Mouse (Mus musculus): Measurements from ENCODE around the gene Mau2. TPM values are rescaled to one million over a fixed set of nuclear protein-coding genes. Genes with fewer than 3 reads are reported as not detected.
A peak's percentile ranks its signal among the peaks of the same experiment; 100 is the strongest.

Gene Mau2
- polyA plus RNA-seq (2015; fragmentation: Nextera tagmentation; extraction: Ambion mirVana): 34.9 and 36.0 TPM in 2 replicates

DNA sequence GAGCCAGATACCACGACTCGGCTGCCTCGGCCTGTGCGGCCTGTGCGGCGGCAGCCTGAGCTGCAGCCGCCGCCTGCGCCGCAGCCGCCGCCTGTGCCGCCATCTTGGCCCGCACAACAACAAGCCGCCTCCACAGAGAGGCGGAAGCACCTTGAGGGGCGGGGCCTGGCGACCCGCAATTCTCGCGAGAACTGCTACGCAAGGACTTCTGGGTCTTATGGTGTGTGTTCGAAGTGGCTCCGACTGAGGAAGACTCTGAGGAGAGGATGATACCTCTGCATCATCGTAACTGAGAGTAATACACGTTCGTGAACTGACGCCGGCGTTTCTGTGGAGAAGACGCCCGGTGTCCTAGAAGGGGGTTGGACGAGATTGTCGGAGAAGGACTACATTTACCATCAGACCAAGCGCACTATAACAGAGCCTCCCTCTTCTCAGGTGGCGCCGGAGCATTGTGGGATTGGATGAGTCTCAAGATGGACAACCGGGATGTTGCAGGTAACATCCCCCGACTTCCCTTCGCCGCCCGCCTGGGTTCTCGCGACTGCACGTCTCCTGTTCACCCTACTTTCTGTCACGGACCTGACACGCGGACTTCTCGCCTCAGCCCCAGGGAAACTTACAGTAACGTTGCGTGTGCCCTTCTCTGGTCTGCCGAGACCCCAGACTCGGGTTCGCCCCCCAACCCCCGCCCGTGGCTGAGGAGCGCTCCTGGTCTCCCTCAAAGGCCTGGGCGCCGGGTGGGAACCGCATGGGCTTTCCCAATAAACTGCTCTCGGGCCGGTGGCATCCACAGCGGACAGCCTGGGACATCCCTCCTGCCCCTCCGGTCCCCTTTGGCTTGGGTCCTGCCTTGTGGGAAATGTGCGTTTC, at the start of gene Mau2, which contains the start of gene Sugp1:
TSS of gene Mau2 (minus strand) at position 152 of the 873 bp plus-strand sequence.
TSS of gene Sugp1 (plus strand) at position 231 of the 873 bp plus-strand sequence.
- WGBS: under 1% methylated on average over 65 of the region's 65 CpGs
- Histone ChIP-seq H3K4me3 (peak within 1 kb of the TSS; percentile 100), H3K4me1 (peaks cover 42% of the 10 kb centered on the region), H3K9ac (peak within 1 kb of the TSS; percentile 98), H3K36me3 (0 out of 2 replicates have a peak, but pooled peaks cover 4% of the 10 kb centered on the region), H3K27ac (replicated peaks) (peak within 1 kb of the TSS; percentile 77), H3K27me3 (replicated peaks) (no peaks in the 10 kb centered on the region), H3K4me2 (peak within 1 kb of the TSS; percentile 98), H3K9me3 (no peaks in the 10 kb centered on the region)
- ATAC-seq (ENCODE audit: extremely low read depth, insufficient number of reproducible peaks, low FRiP score, low TSS enrichment): peak; percentile 83

DNA sequence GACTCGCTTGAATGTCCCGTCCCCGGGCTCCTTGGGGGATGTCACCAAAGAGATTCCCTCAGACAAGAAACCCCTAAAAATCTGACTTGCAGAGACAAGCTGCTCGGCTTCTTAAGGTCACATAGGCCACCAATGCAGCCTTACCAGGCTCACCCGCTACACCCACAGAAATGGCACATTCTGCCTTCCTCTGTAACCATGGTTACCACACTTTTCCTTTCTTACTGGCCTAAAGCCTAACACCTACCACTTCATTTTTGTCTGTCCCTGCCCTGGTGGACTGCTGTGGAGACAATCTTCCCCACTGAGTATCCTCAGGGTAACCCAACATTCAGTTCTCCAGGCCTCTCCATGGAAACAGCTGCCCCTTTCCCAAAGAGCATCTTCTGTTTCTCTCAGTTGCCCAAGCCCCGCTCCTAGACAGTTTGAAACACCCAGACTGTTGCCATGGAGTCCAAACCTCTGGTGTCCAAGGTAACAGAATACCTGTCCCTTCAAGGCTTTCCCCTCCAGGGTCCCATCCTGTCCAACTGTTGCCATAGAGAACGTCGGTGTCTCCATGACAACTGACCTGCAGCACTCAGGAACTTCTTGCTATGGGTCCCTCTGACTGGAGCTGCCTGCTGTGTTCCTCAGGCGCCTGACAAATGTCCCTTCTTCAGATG, 46.9 kb upstream of the Mau2 start:
- Histone ChIP-seq H3K4me2 (no peak overlapping the region), H3K4me3 (no peak overlapping the region), H3K9ac (no peak overlapping the region), H3K36me3 (no peaks in the 10 kb centered on the region), H3K9me3 (no peaks in the 10 kb centered on the region), H3K27ac (replicated peaks) (no peak overlapping the region), H3K27me3 (replicated peaks) (peaks cover 96% of the 10 kb centered on the region), H3K4me1 (peaks cover 10% of the 10 kb centered on the region)
- no peak for ATAC-seq (ENCODE audit: extremely low read depth, insufficient number of reproducible peaks, low FRiP score, low TSS enrichment)
- WGBS: 54% methylated on average over 9 of the region's 9 CpGs

DNA sequence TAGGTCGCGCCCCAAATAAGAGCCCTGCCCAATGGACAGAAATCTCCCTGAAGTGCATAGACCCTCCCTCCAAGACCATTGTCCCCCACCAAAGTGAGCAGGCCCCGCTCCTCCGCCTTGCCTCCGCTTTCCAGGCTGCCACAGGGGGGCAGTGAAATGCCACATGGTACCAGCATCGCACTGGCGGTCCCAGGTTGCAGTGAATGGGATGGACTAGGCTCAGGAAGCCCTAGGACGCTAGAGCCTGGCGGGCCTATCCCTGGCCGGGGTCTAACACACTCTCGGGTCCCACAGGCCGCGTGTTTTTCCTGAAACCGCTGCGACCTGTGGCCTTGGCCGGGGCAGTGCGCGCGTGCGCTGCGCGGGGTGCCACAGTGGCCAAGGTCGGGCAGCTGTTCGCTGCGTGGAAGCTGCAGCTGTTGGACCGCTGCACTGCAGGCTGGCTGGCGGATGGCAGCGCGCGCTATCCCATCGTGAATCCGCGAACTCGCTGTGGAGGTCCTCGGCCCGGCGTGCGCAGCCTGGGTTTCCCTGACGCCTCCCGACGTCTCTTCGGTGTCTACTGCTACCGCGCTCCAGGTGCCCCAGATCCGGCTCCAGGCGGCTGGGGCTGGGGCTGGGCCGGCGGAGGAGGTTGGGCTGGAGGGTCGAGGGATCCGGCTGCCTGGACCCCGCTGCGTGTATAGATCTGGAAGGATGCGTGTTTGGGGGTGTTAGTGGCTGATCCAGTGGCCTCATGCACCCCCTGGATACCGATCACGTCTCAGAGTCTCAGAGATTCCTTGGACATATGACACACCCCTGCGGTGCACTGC, 45.5 kb upstream of the Mau2 start:
- peaks cover 24% of the 10 kb centered on the region for H3K4me1 ChIP-seq
- H3K9ac ChIP-seq: peak overlapping the region; percentile 53; the same call in 1 of the 2 replicates
- H3K36me3 ChIP-seq: no peaks in the 10 kb centered on the region
- peak overlapping the region; percentile 50 for H3K4me3 ChIP-seq
- H3K4me2 ChIP-seq: peak overlapping the region; percentile 71
- ATAC-seq (ENCODE audit: extremely low read depth, insufficient number of reproducible peaks, low FRiP score, low TSS enrichment): no peak
- 4% methylated on average over 56 of the region's 56 CpGs for WGBS
- peaks cover 96% of the 10 kb centered on the region for H3K27me3 ChIP-seq (replicated peaks)
- H3K27ac ChIP-seq (replicated peaks): no peak overlapping the region
- H3K9me3 ChIP-seq: no peaks in the 10 kb centered on the region

DNA sequence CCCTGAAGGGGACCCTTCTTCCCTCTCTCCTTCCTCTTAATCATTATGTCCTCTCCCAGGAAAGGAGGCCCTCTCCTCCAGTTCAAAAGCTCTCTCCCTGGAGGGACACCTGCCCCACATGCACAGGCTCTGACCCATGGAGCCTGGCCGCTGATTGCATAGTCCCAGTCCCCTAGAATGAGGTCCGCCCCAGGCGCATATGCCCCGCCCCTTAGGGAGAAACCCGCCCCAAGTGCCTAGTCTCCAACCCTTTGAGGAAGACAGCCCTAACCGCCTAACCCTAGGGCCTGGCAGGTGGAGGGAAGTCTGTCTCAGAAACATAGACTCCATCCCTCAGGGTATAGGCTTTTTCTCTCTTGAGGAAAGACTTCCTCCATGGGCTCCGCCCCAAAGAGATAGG, 44.7 kb upstream of the Mau2 start:
- no peak for ATAC-seq (ENCODE audit: extremely low read depth, insufficient number of reproducible peaks, low FRiP score, low TSS enrichment)
- Histone ChIP-seq H3K9ac (no peak overlapping the region), H3K4me2 (no peak overlapping the region), H3K36me3 (no peaks in the 10 kb centered on the region), H3K4me3 (no peak overlapping the region), H3K27ac (replicated peaks) (no peak overlapping the region), H3K4me1 (peaks cover 26% of the 10 kb centered on the region), H3K27me3 (replicated peaks) (peaks cover 99% of the 10 kb centered on the region), H3K9me3 (no peaks in the 10 kb centered on the region)
- WGBS: 8% methylated on average over 7 of the region's 7 CpGs

DNA sequence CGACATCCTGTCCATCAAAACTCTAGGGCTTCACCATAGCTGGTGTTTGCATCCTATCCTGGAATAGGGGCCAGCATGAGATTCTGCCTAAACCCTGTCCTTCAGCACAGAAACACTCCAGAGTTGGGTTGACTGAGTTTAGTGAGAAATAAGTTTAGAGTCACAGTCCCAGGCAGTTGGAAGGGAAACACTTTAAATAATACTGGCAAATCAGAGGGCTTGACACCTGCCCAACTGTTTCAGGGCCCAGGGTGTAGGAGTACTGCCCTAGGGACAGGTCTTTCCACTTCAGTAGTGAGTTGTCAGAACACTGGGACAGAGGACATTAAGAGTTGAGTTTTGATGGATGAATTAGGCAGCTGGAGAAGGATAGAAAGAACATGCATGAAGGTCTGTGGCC, 43.6 kb upstream of the Mau2 start:
- Histone ChIP-seq H3K4me2 (no peak overlapping the region), H3K36me3 (no peaks in the 10 kb centered on the region), H3K4me3 (no peak overlapping the region), H3K4me1 (peaks cover 26% of the 10 kb centered on the region), H3K9me3 (no peaks in the 10 kb centered on the region), H3K27ac (replicated peaks) (no peak overlapping the region), H3K27me3 (replicated peaks) (peaks cover 99% of the 10 kb centered on the region), H3K9ac (no peak overlapping the region)
- WGBS: 41% methylated on average over 1 of the region's 1 CpGs
- ATAC-seq (ENCODE audit: extremely low read depth, insufficient number of reproducible peaks, low FRiP score, low TSS enrichment): no peak

DNA sequence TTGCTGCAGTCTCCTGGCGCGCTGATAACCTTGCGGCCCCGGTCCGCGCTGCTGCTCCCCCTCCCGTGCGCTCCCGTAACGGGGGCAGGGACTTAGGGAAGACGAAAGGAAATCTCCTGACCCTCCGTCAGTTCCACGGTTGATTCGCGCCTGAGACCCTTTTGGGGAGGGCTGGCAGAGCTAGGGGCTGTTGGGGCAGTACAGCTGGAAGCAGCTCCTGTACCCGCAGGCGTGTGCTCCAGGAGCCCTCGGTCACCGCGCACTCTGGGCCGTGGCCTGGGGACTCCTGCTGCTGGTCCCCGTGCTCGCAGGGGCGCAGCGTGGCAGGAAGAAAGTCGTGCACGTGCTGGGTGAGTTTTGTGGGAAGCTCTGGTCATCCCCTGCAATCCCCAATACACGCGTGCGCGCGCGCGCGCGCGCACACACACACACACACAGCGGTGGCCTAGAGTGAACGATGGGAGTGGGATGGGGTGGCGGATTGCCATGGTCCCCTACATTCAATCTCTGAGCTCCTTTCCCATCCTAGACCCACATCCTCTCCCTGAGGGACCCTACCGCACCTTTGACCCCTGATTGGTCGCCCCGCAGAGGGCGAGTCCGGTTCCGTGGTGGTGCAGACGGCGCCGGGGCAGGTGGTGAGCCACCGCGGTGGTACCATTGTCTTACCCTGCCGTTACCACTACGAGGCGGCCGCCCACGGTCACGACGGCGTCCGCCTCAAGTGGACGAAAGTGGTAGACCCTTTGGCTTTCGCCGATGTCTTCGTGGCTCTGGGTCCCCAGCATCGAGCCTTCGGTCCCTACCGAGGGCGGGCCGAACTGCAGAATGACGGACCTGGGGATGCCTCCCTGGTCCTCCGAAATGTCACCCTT, 41.9 kb upstream of the Mau2 start:
- Histone ChIP-seq H3K4me2 (peak overlapping the region; percentile 91), H3K9me3 (no peaks in the 10 kb centered on the region), H3K9ac (peak overlapping the region; percentile 71), H3K4me3 (peak overlapping the region; percentile 56), H3K27me3 (replicated peaks) (peaks cover 82% of the 10 kb centered on the region), H3K36me3 (no peaks in the 10 kb centered on the region), H3K27ac (replicated peaks) (no peak overlapping the region), H3K4me1 (peaks cover 31% of the 10 kb centered on the region)
- WGBS: 2% methylated on average over 70 of the region's 71 CpGs
- ATAC-seq (ENCODE audit: extremely low read depth, insufficient number of reproducible peaks, low FRiP score, low TSS enrichment): no peak

DNA sequence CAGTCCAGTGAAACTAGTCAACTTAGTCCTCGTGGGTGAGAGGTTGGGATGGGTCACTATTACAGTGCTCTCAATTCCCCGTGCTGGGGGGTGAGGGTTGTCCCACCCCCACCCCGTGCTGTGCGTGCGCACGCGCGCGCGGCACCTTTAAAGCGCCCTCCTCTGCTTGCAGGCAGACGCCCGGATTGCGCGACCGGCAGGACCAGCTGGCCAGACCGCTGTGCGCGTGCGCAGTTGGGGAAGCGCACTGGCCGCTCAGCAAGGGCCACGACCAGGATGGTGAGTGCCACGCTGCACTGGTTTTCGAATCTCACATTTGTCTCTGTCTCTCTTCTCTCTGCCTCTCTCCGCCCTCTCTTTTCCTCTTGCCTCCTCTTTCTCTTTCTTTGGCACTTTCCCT, 40.8 kb upstream of the Mau2 start, which contains the start of gene Hapln4:
TSS of gene Hapln4 (plus strand) at position 173 of the 400 bp plus-strand sequence.
- no peak for ATAC-seq (ENCODE audit: extremely low read depth, insufficient number of reproducible peaks, low FRiP score, low TSS enrichment)
- Histone ChIP-seq H3K4me3 (peak within 1 kb of the TSS; percentile 56), H3K4me2 (peak within 1 kb of the TSS; percentile 91), H3K9me3 (no peaks in the 10 kb centered on the region), H3K4me1 (peaks cover 38% of the 10 kb centered on the region), H3K27ac (replicated peaks) (no peak within 1 kb of the TSS), H3K9ac (peak within 1 kb of the TSS; percentile 71), H3K27me3 (replicated peaks) (peaks cover 71% of the 10 kb centered on the region), H3K36me3 (no peaks in the 10 kb centered on the region)
- 0% methylated on average over 26 of the region's 26 CpGs for WGBS

DNA sequence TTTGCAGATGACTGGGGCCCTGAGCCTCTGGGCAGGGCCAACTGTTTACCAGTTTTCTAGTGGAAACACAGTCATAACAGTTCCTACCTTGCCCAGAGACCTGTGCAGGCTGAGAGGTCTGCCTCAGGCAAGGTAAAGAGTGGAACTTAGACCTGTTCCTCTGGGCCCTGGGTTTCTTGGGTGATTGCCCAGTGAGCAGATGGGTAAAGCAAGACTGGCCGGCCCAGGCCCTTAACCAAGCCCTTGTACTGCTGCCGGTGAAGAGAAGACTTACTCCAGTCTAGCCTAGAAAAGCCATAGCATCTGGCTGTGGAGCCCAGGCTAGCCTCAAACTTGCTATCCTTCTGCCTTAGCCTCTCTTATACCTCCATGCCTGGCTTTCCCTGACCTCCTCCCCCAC, 39.4 kb upstream of the Mau2 start:
- no peak overlapping the region for H3K9ac ChIP-seq
- no peaks in the 10 kb centered on the region for H3K36me3 ChIP-seq
- H3K9me3 ChIP-seq: no peaks in the 10 kb centered on the region
- H3K4me3 ChIP-seq: no peak overlapping the region
- no peak for ATAC-seq (ENCODE audit: extremely low read depth, insufficient number of reproducible peaks, low FRiP score, low TSS enrichment)
- H3K27me3 ChIP-seq (replicated peaks): peaks cover 57% of the 10 kb centered on the region
- H3K27ac ChIP-seq (replicated peaks): no peak overlapping the region
- H3K4me1 ChIP-seq: peaks cover 33% of the 10 kb centered on the region
- H3K4me2 ChIP-seq: no peak overlapping the region
- WGBS: 91% methylated on average over 2 of the region's 2 CpGs

DNA sequence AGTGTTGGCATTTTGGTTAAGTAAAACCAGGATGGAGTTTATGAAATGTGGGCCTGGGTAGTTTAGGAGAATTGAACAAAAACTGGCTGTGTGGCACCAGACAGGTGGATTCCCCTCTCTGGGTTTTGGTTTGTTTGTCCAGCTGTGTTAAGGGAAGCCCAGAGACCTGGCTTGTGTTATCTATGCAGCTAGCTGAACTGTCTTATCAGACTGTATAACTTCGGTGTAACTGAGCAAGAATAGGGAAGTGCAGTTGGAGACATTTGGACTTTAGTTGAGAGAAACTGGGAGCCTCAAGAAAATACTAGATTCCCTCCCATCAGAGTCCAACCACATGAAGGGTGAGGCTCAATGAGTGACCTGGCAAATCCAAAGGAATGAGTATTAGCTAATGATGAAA, 31.1 kb upstream of the Mau2 start:
- WGBS: 54% methylated on average over 1 of the region's 1 CpGs
- Histone ChIP-seq H3K4me3 (no peak overlapping the region), H3K36me3 (peaks cover 34% of the 10 kb centered on the region), H3K4me1 (peaks cover 22% of the 10 kb centered on the region), H3K9me3 (no peaks in the 10 kb centered on the region), H3K27ac (replicated peaks) (no peak overlapping the region), H3K27me3 (replicated peaks) (no peaks in the 10 kb centered on the region), H3K9ac (no peak overlapping the region), H3K4me2 (no peak overlapping the region)
- ATAC-seq (ENCODE audit: extremely low read depth, insufficient number of reproducible peaks, low FRiP score, low TSS enrichment): no peak

DNA sequence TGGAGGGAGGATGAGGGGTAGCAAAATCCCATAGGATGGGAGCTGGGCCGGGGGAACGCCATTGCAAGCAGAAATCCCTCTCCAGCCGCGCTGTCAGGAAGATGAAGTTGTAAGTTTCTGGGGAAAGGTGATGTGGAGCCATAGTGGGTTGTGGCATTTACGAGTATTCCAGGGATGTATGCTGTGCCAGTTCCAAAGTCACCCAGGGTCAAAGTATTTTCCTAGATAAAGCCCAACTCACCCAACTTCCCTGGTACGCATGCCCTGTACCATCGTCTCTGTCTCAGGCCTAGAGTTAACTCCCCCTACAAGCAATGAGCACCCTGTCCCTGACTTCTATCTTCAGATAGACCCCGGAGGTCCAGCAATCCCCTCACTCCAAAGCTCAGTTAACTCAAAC, 30.6 kb upstream of the Mau2 start:
- Histone ChIP-seq H3K9me3 (no peaks in the 10 kb centered on the region), H3K27me3 (replicated peaks) (no peaks in the 10 kb centered on the region), H3K36me3 (peaks cover 40% of the 10 kb centered on the region), H3K4me1 (peaks cover 25% of the 10 kb centered on the region), H3K27ac (replicated peaks) (no peak overlapping the region), H3K9ac (peak overlapping the region; percentile 72), H3K4me2 (peak overlapping the region; percentile 78), H3K4me3 (peak overlapping the region; percentile 46)
- no peak for ATAC-seq (ENCODE audit: extremely low read depth, insufficient number of reproducible peaks, low FRiP score, low TSS enrichment)
- 57% methylated on average over 8 of the region's 8 CpGs for WGBS
